Mouse (Mus musculus): ENCODE measurements around the gene Noxa1.

DNA sequence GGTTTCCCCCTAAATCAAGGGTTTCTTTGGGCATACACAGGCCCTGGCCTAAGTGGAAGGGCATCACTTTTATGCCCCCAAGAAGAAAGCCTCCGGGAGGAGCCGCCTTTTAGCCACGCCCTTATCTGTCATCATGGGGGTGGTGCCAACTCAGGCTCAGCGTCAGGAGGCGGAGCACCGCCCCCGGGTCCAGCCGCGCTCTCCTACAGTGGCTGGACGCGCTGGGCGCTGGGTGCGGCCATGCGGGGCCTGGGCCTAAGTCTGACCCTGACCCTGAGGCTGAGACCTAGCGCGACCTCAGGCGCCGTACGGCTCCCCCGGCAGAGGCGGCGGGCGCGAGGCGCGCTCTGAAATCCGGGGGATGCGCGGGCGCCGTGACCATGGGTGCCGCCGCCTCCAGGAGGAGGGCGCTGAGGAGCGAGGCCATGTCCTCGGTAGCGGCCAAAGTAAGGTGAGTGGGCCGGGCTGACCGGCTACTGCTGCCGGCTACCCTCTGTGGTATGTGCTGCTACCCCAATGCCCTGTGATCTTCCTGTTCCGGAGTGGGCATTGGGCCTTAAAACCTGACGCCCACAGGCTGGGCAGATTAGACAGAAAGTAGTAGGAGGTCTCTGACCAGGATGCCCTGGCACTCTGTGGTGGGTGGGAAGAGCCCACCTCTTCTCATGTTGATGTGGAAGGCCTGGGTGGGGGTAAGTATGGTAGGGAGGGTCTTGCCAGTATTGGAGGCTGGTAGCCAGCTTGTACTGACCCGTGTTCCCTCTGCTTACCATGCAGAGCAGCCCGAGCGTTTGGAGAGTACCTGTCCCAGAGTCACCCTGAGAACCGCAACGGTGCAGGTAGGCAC lies 40.5 kb downstream of the Noxa1 start, which contains the start of gene Nsmf:
- TF ChIP-seq POLR2A (IDR thresholded peaks at IDR 0.05; ENCODE audit: borderline replicate concordance, extremely low read depth, low read depth, low read length) = peak; percentile 64; the same call in 1 of the 2 replicates
- TF ChIP-seq CTCF (IDR thresholded peaks at IDR 0.05; ENCODE audit: insufficient read depth, low read length) = no peak

Data from lung, adult 2 months (tissue).